Mouse (Mus musculus): ENCODE measurements at regions not wholly inside any gene's neighbourhood (a gene's known extent, or its start where the extent isn't known, plus 50 kb on each side); places are given as distances from the start of the nearest gene placed in this dataset.

- Histone ChIP-seq H3K27ac (no peak overlapping the region), H3K36me3 (replicated peaks; ENCODE audit: control insufficient read depth, insufficient read depth, low read depth) (no peaks in the 10 kb centered on the region), H3K4me1 (replicated peaks; ENCODE audit: control insufficient read depth in 2 of 2, insufficient read depth in 2 of 2, low read length in 1 of 2) (no peaks in the 10 kb centered on the region), H3K4me2 (ENCODE audit: low read depth) (no peak overlapping the region), H3K4me3 (ENCODE audit: insufficient read depth in 1 of 2, low read depth in 2 of 2, low read length in 2 of 2) (no peak overlapping the region), H3K9ac (replicated peaks) (no peak overlapping the region), H3K27me3 (ENCODE audit: control insufficient read depth, insufficient read depth, low read length) (no peaks in the 10 kb centered on the region), H3K9me3 (ENCODE audit: control insufficient read depth, low read length) (no peaks in the 10 kb centered on the region)
- WGBS (ENCODE audit: insufficient replicate concordance), result 58% methylated on average over 2 of the region's 2 CpGs
- ATAC-seq (ENCODE audit: insufficient read depth) (no peak), DNase-seq (ENCODE audit: low read depth in 3 of 3, low spot score in 3 of 3) (no peak)
- no peak for TF ChIP-seq CTCF (IDR thresholded peaks at IDR 0.05; ENCODE audit: low read depth)
- TF ChIP-seq EP300 (IDR thresholded peaks at IDR 0.05; ENCODE audit: low read depth), result no peak
Measured at GRCm38 (mm10) chr2:48520535-48520971, 293.4 kb upstream of the Acvr2a start.

DNA sequence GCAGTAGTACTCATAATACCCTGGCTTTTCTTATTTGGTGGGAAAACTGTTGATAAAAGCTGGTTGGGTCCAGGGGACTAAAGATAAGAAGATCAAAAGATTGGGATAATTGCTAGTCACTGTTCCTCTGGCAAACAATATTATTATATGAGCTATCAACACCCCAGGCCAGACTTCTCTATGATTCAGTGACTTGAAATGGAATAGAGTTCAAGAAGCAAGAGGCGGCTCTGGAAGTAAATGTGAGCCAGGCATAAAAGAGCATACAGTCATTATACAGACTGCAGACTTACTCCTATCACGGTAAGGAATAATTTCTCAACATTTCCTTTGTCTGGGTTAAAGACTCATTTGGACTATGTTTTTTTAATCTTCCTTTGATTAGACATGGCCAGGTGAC is 278.5 kb upstream of the Acvr2a start:
- H3K9ac ChIP-seq (replicated peaks), result no peak overlapping the region
- H3K4me2 ChIP-seq (ENCODE audit: low read depth), result no peak overlapping the region
- no peak overlapping the region for H3K27ac ChIP-seq
- no peak overlapping the region for H3K4me3 ChIP-seq (ENCODE audit: insufficient read depth in 1 of 2, low read depth in 2 of 2, low read length in 2 of 2)
- ATAC-seq (ENCODE audit: insufficient read depth) (no peak), DNase-seq (ENCODE audit: low read depth in 3 of 3, low spot score in 3 of 3) (no peak)
- TF ChIP-seq EP300 (IDR thresholded peaks at IDR 0.05; ENCODE audit: low read depth) (no peak), CTCF (IDR thresholded peaks at IDR 0.05; ENCODE audit: low read depth) (no peak)
- WGBS (ENCODE audit: insufficient replicate concordance), result 71% methylated on average over 2 of the region's 2 CpGs
- H3K36me3 ChIP-seq (replicated peaks; ENCODE audit: control insufficient read depth, insufficient read depth, low read depth), result no peaks in the 10 kb centered on the region
- H3K9me3 ChIP-seq (ENCODE audit: control insufficient read depth, low read length), result no peaks in the 10 kb centered on the region
- no peaks in the 10 kb centered on the region for H3K4me1 ChIP-seq (replicated peaks; ENCODE audit: control insufficient read depth in 2 of 2, insufficient read depth in 2 of 2, low read length in 1 of 2)
- H3K27me3 ChIP-seq (ENCODE audit: control insufficient read depth, insufficient read depth, low read length), result no peaks in the 10 kb centered on the region

GRCm38 (mm10) chr2:48536930-48537329 is 277.0 kb upstream of the Acvr2a start:
- 39% methylated on average over 4 of the region's 4 CpGs for WGBS (ENCODE audit: insufficient replicate concordance)
- TF ChIP-seq CTCF (IDR thresholded peaks at IDR 0.05; ENCODE audit: low read depth) (no peak), EP300 (IDR thresholded peaks at IDR 0.05; ENCODE audit: low read depth) (no peak)
- no peak for ATAC-seq (ENCODE audit: insufficient read depth)

DNA sequence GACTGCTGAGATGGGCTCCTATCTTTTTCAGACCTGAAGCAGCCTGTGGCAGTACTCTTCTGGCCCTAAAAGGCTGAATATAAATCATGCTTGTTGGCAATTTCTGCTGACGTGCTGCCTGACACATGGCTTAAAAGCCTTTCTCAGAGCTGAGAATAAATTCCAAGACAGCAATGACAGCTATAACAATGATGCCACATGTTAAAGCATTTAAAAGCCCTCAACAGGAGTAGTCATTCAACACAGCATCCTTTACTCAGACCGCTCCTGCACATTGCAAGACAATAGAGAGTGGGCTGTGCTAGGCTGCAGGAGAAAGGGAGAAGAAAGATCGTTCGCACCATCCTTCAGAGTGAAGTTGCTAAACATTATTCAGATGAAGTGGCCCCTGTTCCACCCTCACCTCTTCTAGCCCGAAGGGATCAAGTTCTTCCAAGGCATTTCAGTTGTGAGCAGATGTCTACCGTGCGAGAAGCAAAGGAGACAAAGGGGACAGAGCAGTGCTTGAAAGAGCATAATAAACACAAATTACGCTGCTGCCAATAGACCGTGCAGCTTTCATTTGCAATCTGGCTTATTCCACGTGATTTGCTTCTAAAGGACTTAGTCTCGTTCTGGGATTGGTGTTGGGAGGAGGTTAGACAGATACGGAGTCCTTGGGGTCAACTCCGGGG is 275.1 kb upstream of the Acvr2a start:
- no peak overlapping the region for H3K27ac ChIP-seq
- no peak overlapping the region for H3K4me3 ChIP-seq (ENCODE audit: insufficient read depth in 1 of 2, low read depth in 2 of 2, low read length in 2 of 2)
- 69% methylated on average over 13 of the region's 13 CpGs for WGBS (ENCODE audit: insufficient replicate concordance)
- no peak overlapping the region for H3K4me2 ChIP-seq (ENCODE audit: low read depth)
- no peak for TF ChIP-seq EP300 (IDR thresholded peaks at IDR 0.05; ENCODE audit: low read depth)
- no peak for TF ChIP-seq CTCF (IDR thresholded peaks at IDR 0.05; ENCODE audit: low read depth)
- no peaks in the 10 kb centered on the region for H3K9me3 ChIP-seq (ENCODE audit: control insufficient read depth, low read length)
- no peak for DNase-seq (ENCODE audit: low read depth in 3 of 3, low spot score in 3 of 3)
- H3K9ac ChIP-seq (replicated peaks), result no peak overlapping the region
- no peaks in the 10 kb centered on the region for H3K36me3 ChIP-seq (replicated peaks; ENCODE audit: control insufficient read depth, insufficient read depth, low read depth)
- H3K4me1 ChIP-seq (replicated peaks; ENCODE audit: control insufficient read depth in 2 of 2, insufficient read depth in 2 of 2, low read length in 1 of 2), result no peaks in the 10 kb centered on the region
- no peaks in the 10 kb centered on the region for H3K27me3 ChIP-seq (ENCODE audit: control insufficient read depth, insufficient read depth, low read length)
- ATAC-seq (ENCODE audit: insufficient read depth), result no peak

More at GRCm38 (mm10) chr2:48536930-48537329, 277.0 kb upstream of the Acvr2a start:
- Histone ChIP-seq H3K27ac (no peak overlapping the region), H3K36me3 (replicated peaks; ENCODE audit: control insufficient read depth, insufficient read depth, low read depth) (no peaks in the 10 kb centered on the region), H3K9ac (replicated peaks) (no peak overlapping the region), H3K4me2 (ENCODE audit: low read depth) (no peak overlapping the region), H3K27me3 (ENCODE audit: control insufficient read depth, insufficient read depth, low read length) (no peaks in the 10 kb centered on the region), H3K9me3 (ENCODE audit: control insufficient read depth, low read length) (no peaks in the 10 kb centered on the region), H3K4me3 (ENCODE audit: insufficient read depth in 1 of 2, low read depth in 2 of 2, low read length in 2 of 2) (no peak overlapping the region), H3K4me1 (replicated peaks; ENCODE audit: control insufficient read depth in 2 of 2, insufficient read depth in 2 of 2, low read length in 1 of 2) (no peaks in the 10 kb centered on the region)
- no peak for DNase-seq (ENCODE audit: low read depth in 3 of 3, low spot score in 3 of 3)

DNA sequence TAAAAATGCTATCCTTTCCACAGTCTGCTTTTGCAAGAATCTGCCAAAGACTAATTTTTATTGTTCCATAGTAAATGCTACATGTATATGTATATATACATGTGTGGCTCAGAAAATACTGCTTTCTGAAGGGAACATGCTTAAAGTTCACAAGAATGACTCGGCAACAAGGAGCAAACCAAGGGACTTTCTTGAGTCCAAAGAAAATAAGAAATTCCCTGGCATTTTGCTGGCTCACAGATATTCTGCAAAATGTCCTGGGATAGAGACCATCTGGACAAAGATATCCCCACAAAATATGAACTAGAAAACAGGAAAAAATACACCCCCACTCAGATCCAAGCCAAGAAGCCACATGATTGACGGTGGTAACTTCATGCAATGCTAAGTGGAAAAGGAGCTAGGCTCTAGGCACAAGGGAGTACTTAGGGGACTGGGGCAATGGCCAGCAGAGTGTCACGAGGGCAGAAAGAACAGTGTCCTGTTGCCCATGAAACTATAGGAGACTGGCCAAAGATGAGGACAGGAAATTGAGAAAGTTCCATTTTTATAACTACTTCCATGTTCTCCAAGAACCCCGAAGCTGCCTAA is 274.3 kb upstream of the Acvr2a start:
- Histone ChIP-seq H3K27me3 (ENCODE audit: control insufficient read depth, insufficient read depth, low read length) (no peaks in the 10 kb centered on the region), H3K36me3 (replicated peaks; ENCODE audit: control insufficient read depth, insufficient read depth, low read depth) (no peaks in the 10 kb centered on the region), H3K4me1 (replicated peaks; ENCODE audit: control insufficient read depth in 2 of 2, insufficient read depth in 2 of 2, low read length in 1 of 2) (no peaks in the 10 kb centered on the region), H3K9ac (replicated peaks) (no peak overlapping the region), H3K9me3 (ENCODE audit: control insufficient read depth, low read length) (no peaks in the 10 kb centered on the region), H3K4me2 (ENCODE audit: low read depth) (no peak overlapping the region), H3K27ac (no peak overlapping the region), H3K4me3 (ENCODE audit: insufficient read depth in 1 of 2, low read depth in 2 of 2, low read length in 2 of 2) (no peak overlapping the region)
- WGBS (ENCODE audit: insufficient replicate concordance), result 43% methylated on average over 4 of the region's 4 CpGs
- TF ChIP-seq EP300 (IDR thresholded peaks at IDR 0.05; ENCODE audit: low read depth) (no peak), CTCF (IDR thresholded peaks at IDR 0.05; ENCODE audit: low read depth) (no peak)
- DNase-seq (ENCODE audit: low read depth in 3 of 3, low spot score in 3 of 3) (no peak), ATAC-seq (ENCODE audit: insufficient read depth) (no peak)

All from liver, embryonic 14.5 days (tissue).